Mouse (Mus musculus) limb, embryonic 11.5 days (tissue): ENCODE data around the gene Wnt11. TPM values are rescaled to one million over a fixed set of nuclear protein-coding genes. Genes with fewer than 3 reads are reported as not detected.

Experiments used
- ATAC-seq: fragments of 200-750 bp; cut with Nextera tagmentation; 2 replicates; pipeline ENCODE4 v1.8.0; 2017; ENCODE audit warnings: low read depth; ENCODE audit not compliant: insufficient number of reproducible peaks, low FRiP score, low TSS enrichment
- DNase-seq: peaks from one replicate; pipeline ENCODE4 v3.0.0-alpha.2; 2015; ENCODE audit warnings: low spot score
- H3K27ac ChIP-seq: fragments of 300-500 bp; sonication (generic); replicated peaks from 2 replicates; pipeline ENCODE4 v1.5.1; 2014; ENCODE audit warnings: low read depth, mild to moderate bottlenecking, low read length
- H3K27me3 ChIP-seq: fragments of 300-500 bp; sonication (generic); 2 replicates; pipeline ENCODE4 v1.6.1; 2014; ENCODE audit warnings: mild to moderate bottlenecking, low read length, mixed read lengths; ENCODE audit not compliant: control insufficient read depth, insufficient read depth
- H3K36me3 ChIP-seq: fragments of 300-500 bp; sonication (generic); 2 replicates; pipeline ENCODE4 v1.6.1; 2014; ENCODE audit warnings: mild to moderate bottlenecking, low read length, moderate library complexity, mixed read lengths; ENCODE audit not compliant: control insufficient read depth, insufficient read depth
- H3K4me1 ChIP-seq: fragments of 300-500 bp; sonication (generic); 2 replicates; pipeline ENCODE4 v1.6.1; 2014; ENCODE audit warnings: low read length, mixed read lengths; ENCODE audit not compliant: control insufficient read depth, insufficient read depth
- H3K4me2 ChIP-seq: fragments of 300-500 bp; sonication (generic); 2 replicates; pipeline ENCODE4 v1.6.1; 2014; ENCODE audit warnings: low read depth, mild to moderate bottlenecking, moderate library complexity; ENCODE audit not compliant: severe bottlenecking
- H3K4me3 ChIP-seq: fragments of 300-500 bp; sonication (generic); 2 replicates; pipeline ENCODE4 v1.5.1; 2014; ENCODE audit warnings: low read depth, low read length
- H3K9ac ChIP-seq: fragments of 300-500 bp; sonication (generic); 2 replicates; pipeline ENCODE4 v1.6.1; 2014; ENCODE audit warnings: mild to moderate bottlenecking, low read length
- H3K9me3 ChIP-seq: fragments of 300-500 bp; sonication (generic); 2 replicates; pipeline ENCODE4 v1.6.1; 2016; ENCODE audit warnings: low read length; ENCODE audit not compliant: control insufficient read depth
- WGBS: fragments of 180-500 bp; shearing (Covaris S2); extraction: QIAGEN DNeasy Blood & Tissue Kit; methylation state at CpG from one replicate; pipeline ENCODE4 v1.1.7; 2014; 5-methylcytosine and 5-hydroxymethylcytosine counted together
- polyA plus RNA-seq: library from polyadenylated mRNA; unstranded; fragments of >200 nt; fragmentation: Nextera tagmentation; extraction: Ambion mirVana; gene quantifications from 2 replicates; pipeline ENCODE4 v1.2.1, GENCODE M21; 2014

Gene Wnt11
- polyA plus RNA-seq, 1 experiment from 2014 or later: 22.2 TPM

DNA sequence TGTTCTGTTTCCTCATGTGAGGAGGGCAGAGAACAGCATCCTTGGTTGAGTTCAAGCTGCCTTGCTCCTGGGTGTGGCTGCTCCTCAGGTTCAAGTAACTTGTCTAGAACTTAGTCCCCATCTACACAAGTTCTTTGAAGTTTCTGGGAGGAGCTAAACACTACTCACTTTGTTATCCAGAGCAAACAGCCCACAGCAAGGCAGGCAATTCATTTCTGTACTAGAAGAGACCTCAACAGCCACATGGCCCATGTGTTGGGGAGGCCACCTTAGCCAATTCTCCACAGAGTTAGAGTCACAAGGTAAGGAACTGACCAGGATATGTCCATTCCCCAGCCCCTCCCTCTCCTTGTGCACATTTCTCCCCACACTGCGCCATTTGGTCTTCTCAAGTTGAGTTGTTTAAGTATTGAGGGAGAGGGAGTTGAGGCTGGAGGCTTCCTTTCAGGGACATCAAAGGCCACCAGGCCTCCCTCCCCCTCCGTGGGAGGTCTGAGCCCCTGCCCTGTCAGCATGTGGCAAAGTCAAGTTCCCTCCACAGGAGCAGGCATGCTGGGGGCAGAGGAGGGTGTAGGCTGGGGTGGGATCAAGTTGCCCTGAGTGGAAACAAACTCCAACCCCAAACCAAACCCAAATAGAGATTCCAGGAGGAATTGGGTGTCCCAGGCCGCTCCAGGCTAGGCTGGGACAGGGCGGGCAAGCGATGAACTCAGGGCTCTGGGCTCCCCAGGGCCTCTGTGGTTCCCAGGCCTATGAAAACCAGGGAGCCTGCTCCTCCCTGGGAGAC is 37.4 kb upstream of the Wnt11 start:
- DNase-seq (no peak), ATAC-seq (peak; percentile 52; the same call in 1 of the 2 replicates)
- no peak overlapping the region for H3K4me3 ChIP-seq
- WGBS: 19% methylated on average over 5 of the region's 5 CpGs
- H3K4me1 ChIP-seq: peaks cover 11% of the 10 kb centered on the region
- H3K27me3 ChIP-seq: no peaks in the 10 kb centered on the region
- H3K36me3 ChIP-seq: no peaks in the 10 kb centered on the region
- no peaks in the 10 kb centered on the region for H3K9me3 ChIP-seq
- no peak overlapping the region for H3K4me2 ChIP-seq
- H3K9ac ChIP-seq: no peak overlapping the region; the same call in 1 of the 2 replicates
- H3K27ac ChIP-seq: no peak overlapping the region

DNA sequence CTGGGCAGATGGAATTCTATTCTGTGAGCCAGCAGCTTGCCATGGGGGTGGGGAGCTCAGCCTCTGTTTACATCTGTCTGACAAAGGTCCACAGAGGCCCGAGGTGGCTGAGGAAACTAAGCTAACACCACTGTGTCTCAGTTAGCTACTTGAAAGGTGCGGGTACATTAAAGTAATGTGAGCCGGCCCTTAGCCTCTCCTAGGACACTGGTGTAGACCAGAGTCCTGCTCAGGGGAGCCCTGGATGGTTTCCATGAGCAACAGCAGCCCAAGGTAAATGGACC is 36.8 kb upstream of the Wnt11 start:
- H3K27me3 ChIP-seq: no peaks in the 10 kb centered on the region
- H3K27ac ChIP-seq: no peak overlapping the region
- 11% methylated on average over 3 of the region's 3 CpGs for WGBS
- no peak overlapping the region for H3K9ac ChIP-seq
- no peak overlapping the region for H3K4me3 ChIP-seq
- peaks cover 11% of the 10 kb centered on the region for H3K4me1 ChIP-seq
- H3K36me3 ChIP-seq: no peaks in the 10 kb centered on the region
- ATAC-seq (no peak), DNase-seq (no peak)
- H3K9me3 ChIP-seq: no peaks in the 10 kb centered on the region
- H3K4me2 ChIP-seq: no peak overlapping the region

DNA sequence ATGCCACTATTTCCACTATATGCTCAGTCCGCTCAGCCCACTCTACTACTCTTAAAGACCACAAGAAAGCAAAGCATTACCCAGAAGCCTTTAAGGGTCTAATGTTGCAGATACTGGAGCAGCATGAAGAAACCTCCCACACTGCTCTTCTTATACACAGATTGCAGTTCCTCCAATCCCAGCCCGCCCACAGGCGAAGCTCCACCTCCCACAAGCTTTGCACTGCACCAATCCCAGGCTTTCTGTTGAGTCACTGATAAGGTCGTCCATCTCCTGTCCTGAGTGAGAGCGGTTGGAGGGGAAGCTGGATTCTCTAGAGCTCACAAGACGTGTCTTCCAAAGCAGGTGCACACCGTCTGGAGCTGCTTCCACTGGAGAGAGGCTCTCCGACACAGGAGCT is 34.5 kb upstream of the Wnt11 start:
- no peak overlapping the region for H3K4me3 ChIP-seq
- no peaks in the 10 kb centered on the region for H3K9me3 ChIP-seq
- no peak for DNase-seq
- H3K4me2 ChIP-seq: no peak overlapping the region
- WGBS: 81% methylated on average over 8 of the region's 8 CpGs
- H3K27ac ChIP-seq: no peak overlapping the region
- no peak for ATAC-seq
- H3K9ac ChIP-seq: no peak overlapping the region
- H3K4me1 ChIP-seq: peaks cover 16% of the 10 kb centered on the region
- H3K36me3 ChIP-seq: no peaks in the 10 kb centered on the region
- no peaks in the 10 kb centered on the region for H3K27me3 ChIP-seq

DNA sequence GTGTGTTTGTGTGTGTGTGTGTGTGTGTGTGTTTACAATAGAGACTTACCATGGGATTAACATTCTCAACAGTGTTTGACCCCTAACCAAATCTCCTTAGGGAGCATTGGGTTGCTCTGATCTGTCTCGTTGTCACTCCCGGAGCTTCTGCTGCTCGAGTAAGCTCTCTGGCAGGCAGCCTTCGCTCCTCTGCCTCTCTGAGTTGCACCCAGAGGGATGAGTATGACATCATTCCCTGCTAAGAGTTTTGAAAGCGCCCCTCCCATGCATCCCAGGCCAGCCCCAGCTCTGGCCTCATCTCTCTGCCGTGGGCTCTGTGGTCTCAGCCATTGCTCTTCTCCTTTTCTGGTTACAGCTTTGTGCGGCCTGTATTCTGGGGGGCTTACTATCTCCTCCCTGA is 33.8 kb upstream of the Wnt11 start:
- H3K27ac ChIP-seq: no peak overlapping the region
- DNase-seq: no peak

DNA sequence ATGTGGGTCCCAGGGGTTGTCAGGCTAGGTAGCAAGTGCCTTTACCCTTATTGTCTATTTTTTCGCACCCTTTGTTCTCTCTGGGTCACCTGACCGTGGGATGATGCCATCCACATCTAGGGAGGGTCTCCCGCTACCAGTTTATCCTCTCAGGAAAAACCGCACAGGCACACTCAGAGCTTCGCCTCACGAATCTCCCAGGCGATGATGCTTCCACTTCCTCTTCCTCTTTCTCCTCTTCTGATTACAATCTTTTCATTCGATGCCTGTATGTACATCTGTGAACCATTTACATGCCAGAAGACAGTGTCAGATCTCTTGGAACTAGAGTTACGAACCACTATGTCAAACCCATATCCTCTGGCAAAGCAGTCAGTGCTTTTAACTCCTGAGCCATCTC is 31.7 kb upstream of the Wnt11 start:
- ATAC-seq: no peak
- H3K9me3 ChIP-seq: no peaks in the 10 kb centered on the region

More for the DNA sequence above, 33.8 kb upstream of the Wnt11 start:
- Histone ChIP-seq H3K9ac (no peak overlapping the region), H3K36me3 (no peaks in the 10 kb centered on the region), H3K4me2 (no peak overlapping the region), H3K9me3 (no peaks in the 10 kb centered on the region), H3K4me1 (peaks cover 16% of the 10 kb centered on the region), H3K4me3 (no peak overlapping the region), H3K27me3 (no peaks in the 10 kb centered on the region)
- no peak for ATAC-seq
- 70% methylated on average over 7 of the region's 7 CpGs for WGBS

DNA sequence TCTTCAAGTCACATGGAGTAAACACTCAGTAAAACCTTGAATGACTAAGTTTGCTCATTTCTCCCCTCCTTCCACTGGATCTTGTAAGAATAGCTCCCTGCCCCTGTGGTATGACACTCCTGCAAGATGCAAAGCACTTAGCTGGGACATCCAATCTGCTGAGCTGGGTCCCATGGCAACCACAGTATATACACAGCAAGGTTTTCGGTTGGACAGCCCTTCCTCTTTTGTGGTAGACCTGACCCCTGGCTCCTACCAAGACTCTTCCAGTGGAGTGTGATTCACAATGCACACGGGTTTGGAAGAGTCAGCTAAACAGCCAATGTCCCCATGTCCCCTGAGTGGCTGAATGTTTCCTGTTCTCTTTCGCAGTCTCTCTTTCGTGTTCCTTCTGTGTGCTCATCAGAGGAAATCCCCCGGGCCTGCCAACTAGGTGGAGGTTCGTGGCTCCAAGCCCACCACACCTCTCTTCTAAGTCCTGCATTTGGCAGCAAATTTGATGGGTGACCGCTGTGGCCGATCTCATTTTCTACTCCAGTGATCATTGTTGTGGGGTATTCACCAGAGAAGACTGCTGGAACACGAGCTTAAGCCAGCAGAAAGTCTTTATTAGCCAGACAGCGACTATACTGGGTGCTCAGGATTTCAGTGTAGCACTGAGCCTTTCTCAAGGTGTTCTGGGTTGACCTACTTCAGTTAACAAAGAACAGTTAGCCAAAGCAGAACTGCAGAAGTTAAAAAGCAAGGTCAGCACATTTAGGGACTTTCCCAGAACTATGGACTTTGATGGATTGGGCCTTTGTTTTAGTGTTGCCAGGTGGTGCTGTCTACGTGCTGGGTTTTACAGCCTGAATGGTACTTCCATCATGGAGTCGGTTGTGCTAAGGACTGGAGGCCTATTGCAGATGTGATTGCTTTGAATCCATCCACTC is 29.8 kb upstream of the Wnt11 start:
- no peaks in the 10 kb centered on the region for H3K27me3 ChIP-seq
- H3K4me3 ChIP-seq: no peak overlapping the region
- H3K9ac ChIP-seq: no peak overlapping the region
- H3K4me2 ChIP-seq: no peak overlapping the region
- ATAC-seq (no peak), DNase-seq (no peak)
- H3K9me3 ChIP-seq: no peaks in the 10 kb centered on the region
- H3K36me3 ChIP-seq: no peaks in the 10 kb centered on the region
- no peak overlapping the region for H3K27ac ChIP-seq
- WGBS: 65% methylated on average over 12 of the region's 12 CpGs
- H3K4me1 ChIP-seq: 0 out of 2 replicates have a peak, but pooled peaks cover 4% of the 10 kb centered on the region

More for the DNA sequence above, 31.7 kb upstream of the Wnt11 start:
- no peak overlapping the region for H3K4me2 ChIP-seq
- DNase-seq: no peak
- H3K9ac ChIP-seq: no peak overlapping the region
- peaks cover 7% of the 10 kb centered on the region; the same call in 1 of the 2 replicates for H3K4me1 ChIP-seq
- no peak overlapping the region for H3K27ac ChIP-seq
- WGBS: 87% methylated on average over 9 of the region's 9 CpGs
- H3K27me3 ChIP-seq: no peaks in the 10 kb centered on the region
- no peak overlapping the region for H3K4me3 ChIP-seq
- no peaks in the 10 kb centered on the region for H3K36me3 ChIP-seq

- H3K4me1 ChIP-seq: 0 out of 2 replicates have a peak, but pooled peaks cover 8% of the 10 kb centered on the region
- WGBS: 82% methylated on average over 3 of the region's 3 CpGs
- ATAC-seq: no peak
Measured at GRCm38 (mm10) chr7:98806961-98807360, 28.0 kb upstream of the Wnt11 start.

GRCm38 (mm10) chr7:98809372-98809771 is 25.5 kb upstream of the Wnt11 start:
- no peak overlapping the region for H3K4me2 ChIP-seq
- H3K4me1 ChIP-seq: 0 out of 2 replicates have a peak, but pooled peaks cover 6% of the 10 kb centered on the region
- WGBS: 84% methylated on average over 6 of the region's 6 CpGs
- ATAC-seq (no peak), DNase-seq (no peak)
- H3K27ac ChIP-seq: no peak overlapping the region
- H3K27me3 ChIP-seq: no peaks in the 10 kb centered on the region
- H3K36me3 ChIP-seq: no peaks in the 10 kb centered on the region
- no peak overlapping the region for H3K4me3 ChIP-seq
- no peaks in the 10 kb centered on the region for H3K9me3 ChIP-seq
- H3K9ac ChIP-seq: no peak overlapping the region

More at GRCm38 (mm10) chr7:98806961-98807360, 28.0 kb upstream of the Wnt11 start:
- H3K27ac ChIP-seq: no peak overlapping the region
- no peak overlapping the region for H3K4me2 ChIP-seq
- H3K9ac ChIP-seq: no peak overlapping the region
- H3K36me3 ChIP-seq: no peaks in the 10 kb centered on the region
- no peak for DNase-seq
- H3K4me3 ChIP-seq: no peak overlapping the region
- H3K27me3 ChIP-seq: no peaks in the 10 kb centered on the region
- H3K9me3 ChIP-seq: no peaks in the 10 kb centered on the region
